Mouse (Mus musculus): ENCODE data around the gene Srl.

DNA sequence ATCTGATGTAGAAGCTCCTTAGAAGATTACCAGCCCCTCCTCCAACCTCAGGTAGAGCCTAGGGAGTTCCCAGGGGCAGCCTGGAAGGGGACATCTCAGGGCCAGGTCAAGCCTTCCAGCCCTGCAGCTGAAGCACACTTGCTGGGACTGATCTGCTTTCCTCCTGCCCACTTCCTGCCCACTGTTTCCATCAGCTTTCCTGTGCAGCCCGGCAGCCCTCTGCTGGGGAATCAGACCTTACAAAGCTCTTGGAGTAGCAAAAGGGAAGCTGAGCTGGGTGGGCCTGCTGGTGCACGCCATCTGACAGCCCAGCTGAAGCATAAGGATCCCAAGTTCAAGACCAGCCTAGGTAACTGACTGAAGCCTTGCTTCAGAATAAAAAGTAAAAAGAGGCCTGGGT is 35.3 kb upstream of the Srl start:
- TF ChIP-seq CTCF (IDR thresholded peaks at IDR 0.05; ENCODE audit: insufficient read depth, low read depth, low read length) (no peak), POLR2A (IDR thresholded peaks at IDR 0.05; ENCODE audit: insufficient read depth, low read depth, low read length) (no peak)
